Mouse (Mus musculus) telencephalon, adult 2 months (tissue): ENCODE data around the gene Cyb5d1.

Experiments used
- DNase-seq: peaks from one replicate; pipeline ENCODE4 v3.0.0-alpha.2; 2011; ENCODE audit warnings: low read depth, low spot score

Gene Cyb5d1

DNA sequence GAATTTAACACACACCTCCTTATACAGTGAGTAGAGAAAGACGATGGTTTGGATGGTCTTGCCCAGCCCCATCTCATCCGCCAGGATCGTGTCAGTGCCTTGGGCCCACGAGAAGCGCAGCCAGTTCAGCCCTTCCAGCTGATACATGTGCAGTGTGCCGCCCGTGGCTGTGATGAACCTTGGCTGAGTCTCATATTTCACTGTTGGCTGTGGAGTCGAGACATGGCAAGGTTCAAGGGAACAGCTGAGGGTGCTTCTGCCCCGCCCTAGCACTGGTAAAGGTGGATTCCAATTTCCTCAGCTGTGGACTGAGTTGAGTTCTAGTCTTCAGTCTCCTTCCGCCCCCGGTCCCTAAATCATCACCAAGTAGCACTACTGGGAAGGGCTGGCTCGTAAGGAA lies 37.7 kb downstream of the Cyb5d1 start:
- no peak for DNase-seq

DNA sequence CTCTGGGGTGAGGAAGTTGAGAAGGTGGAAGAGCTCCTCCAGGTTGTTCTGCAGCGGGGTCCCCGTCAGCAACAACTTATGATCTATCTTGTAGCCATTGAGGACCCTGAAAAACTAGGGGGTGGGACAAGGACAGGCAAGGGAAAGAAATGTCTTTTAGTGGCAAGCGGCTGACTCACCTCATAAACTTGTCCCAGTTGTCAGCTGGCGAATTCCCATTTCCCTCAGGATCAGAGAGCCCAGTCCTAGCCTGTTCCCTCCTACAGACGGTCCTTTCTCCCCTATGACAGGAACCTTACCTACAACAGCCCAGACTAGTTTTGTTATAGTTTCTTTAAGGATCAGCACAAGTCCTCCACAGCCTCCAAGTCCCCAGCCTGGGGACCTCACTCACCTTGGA lies 38.9 kb downstream of the Cyb5d1 start:
- DNase-seq: no peak

DNA sequence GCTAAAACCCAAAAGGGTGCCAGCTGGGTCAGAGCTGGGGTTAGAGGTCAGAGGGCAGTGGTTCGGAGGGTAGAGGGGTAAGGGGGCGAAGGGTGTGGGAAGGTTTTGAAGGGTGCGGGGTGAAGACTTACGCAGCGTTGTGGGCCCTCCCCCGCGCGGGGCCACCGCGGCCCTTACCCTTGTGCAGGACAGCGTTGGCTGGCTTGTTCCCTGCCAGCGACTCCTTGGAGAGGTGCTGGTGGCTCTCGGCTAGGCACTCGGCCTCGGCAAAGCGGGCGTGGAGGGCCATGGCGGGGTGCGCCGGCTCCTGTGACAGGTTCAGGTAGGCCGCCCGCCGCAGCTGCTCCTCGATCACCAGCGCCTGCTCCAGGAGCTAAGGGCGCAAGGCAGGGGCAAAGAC lies 49.0 kb downstream of the Cyb5d1 start:
- DNase-seq: no peak
